Mouse (Mus musculus): ENCODE measurements around the gene Nedd8.

Gene Nedd8

GRCm38 (mm10) chr14:55671833-55672740 lies at the start of gene Nedd8, which contains the start of gene Gmpr2:
TSS of gene Nedd8 (minus strand) at chr14:55672124.
TSS of gene Gmpr2 (plus strand) at chr14:55671941.
- peak; percentile 87 to 93 for DNase-seq (ENCODE audit: low spot score in 2 of 2)

- DNase-seq (ENCODE audit: low spot score in 2 of 2) = no peak
These were observed 49.2 kb upstream of the Nedd8 start for GRCm38 (mm10) chr14:55721076-55721475.

DNA sequence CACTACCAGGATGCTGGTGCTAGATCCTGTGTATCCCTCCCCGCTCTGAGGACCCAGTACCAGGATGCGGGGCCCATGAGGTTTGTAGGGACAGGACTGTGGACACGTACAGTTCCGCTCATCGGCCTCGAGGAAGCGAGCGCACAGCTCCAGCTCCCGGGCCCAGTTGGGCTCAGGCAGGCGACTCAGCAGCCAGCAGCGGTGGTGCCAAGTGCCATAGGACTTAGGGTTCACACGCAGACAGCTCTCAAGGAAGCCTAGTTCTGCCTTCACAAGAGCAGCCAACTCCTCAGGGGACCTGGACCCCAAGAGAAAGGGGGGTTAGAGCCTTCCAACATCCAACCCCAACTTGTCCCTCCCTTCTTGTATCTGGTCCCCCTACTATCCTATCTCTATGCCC lies 48.7 kb upstream of the Nedd8 start:
- no peak for DNase-seq (ENCODE audit: low spot score in 2 of 2)

- no peak for DNase-seq (ENCODE audit: low spot score in 2 of 2)
These were observed 47.8 kb upstream of the Nedd8 start for GRCm38 (mm10) chr14:55719737-55720136.

GRCm38 (mm10) chr14:55716884-55717283 lies 45.0 kb upstream of the Nedd8 start:
- DNase-seq (ENCODE audit: low spot score in 2 of 2) = no peak

GRCm38 (mm10) chr14:55716271-55716670 lies 44.3 kb upstream of the Nedd8 start:
- no peak for DNase-seq (ENCODE audit: low spot score in 2 of 2)

DNA sequence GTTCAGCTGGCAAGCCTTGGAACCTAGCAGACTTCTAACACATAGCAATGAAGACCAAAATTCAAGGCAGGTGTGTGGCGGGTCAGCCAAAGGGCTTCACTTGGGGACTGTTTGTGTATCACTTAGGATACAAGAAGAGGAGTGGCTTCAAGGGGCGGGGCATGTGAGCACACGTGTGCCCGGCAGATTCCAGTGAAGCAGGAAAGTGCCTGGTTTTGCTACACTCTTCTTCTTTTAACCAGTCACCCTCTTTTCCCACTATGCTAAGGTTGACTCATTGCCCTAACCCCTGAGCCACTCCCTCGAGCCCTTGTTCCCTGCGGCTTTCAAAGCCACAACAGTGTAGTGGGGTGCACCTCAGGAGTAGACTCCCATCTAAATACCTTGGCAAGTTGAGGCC lies 43.0 kb upstream of the Nedd8 start:
- DNase-seq (ENCODE audit: low spot score in 2 of 2) = no peak

GRCm38 (mm10) chr14:55713729-55714122 lies 41.8 kb upstream of the Nedd8 start, which contains the start of gene Tgm1:
TSS of gene Tgm1 (minus strand) at chr14:55713926.
- no peak for DNase-seq (ENCODE audit: low spot score in 2 of 2)

DNA sequence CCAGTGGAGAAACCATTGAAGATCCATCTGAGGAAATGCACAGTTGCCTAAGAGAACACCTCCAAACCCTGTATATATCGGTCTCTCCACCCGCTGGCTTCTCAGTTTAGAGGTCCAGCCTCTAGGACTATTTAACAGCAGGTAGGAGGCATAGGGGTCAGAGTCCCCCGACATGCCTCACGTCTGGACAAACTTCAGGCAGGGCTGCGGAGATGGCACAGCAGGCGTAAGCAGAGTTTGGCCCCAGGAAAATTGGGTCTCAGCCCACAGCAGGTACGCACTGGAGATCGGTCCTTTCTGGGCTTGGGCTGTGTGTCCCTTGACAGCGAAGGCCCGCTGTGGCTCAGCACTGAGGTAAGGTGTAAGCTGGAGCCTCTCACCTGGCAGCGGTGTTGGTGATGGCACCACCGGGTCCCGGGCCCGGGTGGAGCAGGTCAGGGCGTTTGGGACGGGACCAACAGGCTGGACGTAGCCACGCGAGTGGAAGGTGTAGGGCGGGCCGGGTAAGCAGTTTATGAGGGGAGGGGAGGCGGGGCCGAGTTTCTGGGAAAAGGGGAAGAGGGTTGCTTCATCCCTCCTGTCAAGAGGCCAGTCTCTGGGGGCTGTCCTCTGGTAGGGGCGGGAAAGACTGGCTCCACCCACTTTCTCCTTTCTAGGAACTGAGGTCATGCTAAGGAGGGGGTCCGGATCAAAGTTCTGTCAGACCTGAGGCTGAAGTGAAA lies 41.2 kb upstream of the Nedd8 start:
- no peak for DNase-seq (ENCODE audit: low spot score in 2 of 2)

GRCm38 (mm10) chr14:55711786-55712185 lies 39.9 kb upstream of the Nedd8 start:
- DNase-seq (ENCODE audit: low spot score in 2 of 2) = no peak

DNA sequence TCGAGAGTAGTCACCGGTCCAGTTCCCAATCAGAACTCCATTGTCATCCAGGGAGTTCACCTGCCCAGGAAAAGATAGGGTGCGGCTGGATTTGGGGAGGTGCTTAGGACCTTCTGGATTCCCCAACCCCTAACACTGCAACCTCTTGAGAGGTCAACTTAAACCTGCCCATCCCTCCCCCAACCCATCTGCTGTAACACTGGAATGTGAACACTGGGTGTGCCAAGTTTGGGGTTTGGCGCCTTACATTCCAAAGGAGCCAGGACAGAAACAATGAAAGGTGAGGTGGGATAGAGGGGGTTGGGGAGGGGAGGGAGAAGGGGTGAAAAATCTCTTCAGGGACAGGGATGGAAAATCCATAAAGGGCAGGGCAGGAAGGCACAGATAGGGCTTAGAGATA lies 37.6 kb upstream of the Nedd8 start:
- no peak for DNase-seq (ENCODE audit: low spot score in 2 of 2)

- no peak for DNase-seq (ENCODE audit: low spot score in 2 of 2)
These were observed 35.5 kb upstream of the Nedd8 start for GRCm38 (mm10) chr14:55707397-55707796.

- DNase-seq (ENCODE audit: low spot score in 2 of 2) = no peak
These were observed 34.2 kb upstream of the Nedd8 start for GRCm38 (mm10) chr14:55706051-55706600.

GRCm38 (mm10) chr14:55702761-55703160 lies 30.8 kb upstream of the Nedd8 start:
- no peak for DNase-seq (ENCODE audit: low spot score in 2 of 2)

DNA sequence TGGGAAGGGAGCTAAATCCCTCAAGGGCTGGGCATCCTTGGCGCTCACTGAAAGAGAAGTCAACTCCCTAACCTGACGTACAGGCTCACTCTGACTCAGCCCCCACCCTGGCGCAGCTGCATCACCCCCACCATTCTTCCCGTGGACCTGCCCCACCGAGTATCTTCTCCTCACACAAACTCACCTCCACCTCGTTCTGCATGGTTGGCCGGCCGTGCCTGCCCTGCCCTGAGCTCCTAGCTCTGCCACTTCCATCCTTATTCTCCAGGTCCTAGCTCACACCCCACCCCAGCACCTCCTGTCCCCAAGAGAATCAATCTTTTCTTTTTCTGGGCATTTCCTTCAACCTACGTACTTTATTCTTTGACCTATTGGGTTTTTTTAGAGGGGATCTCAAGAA lies 29.2 kb upstream of the Nedd8 start:
- DNase-seq (ENCODE audit: low spot score in 2 of 2) = no peak

GRCm38 (mm10) chr14:55697226-55697625 lies 25.3 kb upstream of the Nedd8 start:
- no peak for DNase-seq (ENCODE audit: low spot score in 2 of 2)

DNA sequence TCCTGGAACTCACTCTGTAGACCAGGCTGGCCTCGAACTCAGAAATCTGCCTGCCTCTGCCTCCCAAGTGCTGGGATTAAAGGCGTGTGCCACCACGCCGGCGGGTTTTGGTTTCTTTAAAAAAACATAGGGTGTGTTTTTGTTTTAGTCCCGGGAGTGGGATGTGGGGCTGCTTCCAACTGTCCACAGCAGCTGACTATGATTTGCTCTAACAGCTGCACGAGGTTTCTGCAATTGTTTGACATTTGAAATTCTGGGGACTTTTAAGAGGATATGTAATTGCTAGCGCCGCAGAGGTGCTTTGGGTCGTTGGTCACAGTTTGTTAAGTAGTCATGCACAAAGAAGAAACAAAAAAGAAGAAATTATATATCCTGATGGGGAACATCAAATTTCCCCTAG lies 17.5 kb upstream of the Nedd8 start:
- DNase-seq (ENCODE audit: low spot score in 2 of 2) = no peak

- DNase-seq (ENCODE audit: low spot score in 2 of 2) = no peak
These were observed 10.2 kb upstream of the Nedd8 start for GRCm38 (mm10) chr14:55682118-55682493.

DNA sequence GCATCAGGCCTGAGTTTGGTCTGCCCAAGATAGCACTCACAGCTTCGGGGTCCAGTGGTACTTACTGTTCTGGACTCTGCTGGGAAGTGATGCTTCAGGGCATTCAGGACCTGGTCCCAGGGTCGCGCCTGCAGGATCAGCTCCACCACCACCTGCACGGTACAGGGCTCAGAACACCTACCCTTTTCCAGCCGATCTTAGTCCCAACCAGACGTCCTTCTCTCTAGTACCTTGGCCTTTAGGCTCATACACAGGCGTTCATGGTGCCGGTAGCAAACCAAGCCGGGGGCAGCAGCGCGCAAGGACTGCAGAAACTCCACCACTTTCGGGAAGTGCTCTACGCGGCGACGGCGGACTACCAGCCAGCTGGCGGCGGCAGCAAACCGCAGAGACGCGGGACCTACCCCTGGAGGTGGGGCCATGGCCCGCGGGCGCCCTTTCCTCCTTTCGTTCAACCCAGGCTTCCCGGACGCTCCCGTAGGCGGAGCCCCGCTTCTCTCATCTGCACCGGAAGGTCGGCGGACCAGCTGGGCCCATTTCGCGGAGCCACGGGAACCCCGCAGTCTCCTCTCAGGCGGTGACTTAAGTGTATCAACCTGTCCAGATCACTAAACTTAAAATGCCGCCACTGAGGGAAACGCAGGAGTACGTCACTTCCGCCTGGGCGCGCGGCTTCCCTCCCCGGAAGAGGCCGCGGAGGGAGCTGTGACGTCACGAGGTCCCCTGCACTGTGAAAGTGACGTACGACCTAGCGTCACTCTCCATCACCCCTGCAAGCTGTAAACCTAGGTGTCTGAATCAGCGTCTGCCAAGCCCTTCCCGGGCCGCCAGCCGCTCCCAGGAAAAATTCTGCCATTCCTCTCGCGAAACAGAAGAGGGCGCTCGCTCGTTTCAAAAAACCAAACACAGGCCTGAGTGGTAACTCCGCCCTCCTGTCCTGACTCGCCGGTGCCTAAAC lies 9.5 kb upstream of the Nedd8 start, which contains the start of gene Tinf2:
Tinf2 (minus strand) TSS at position 661 of the 958 bp plus-strand sequence.
- DNase-seq (ENCODE audit: low spot score in 2 of 2) = peak; percentile 96

GRCm38 (mm10) chr14:55677615-55678014 lies 5.7 kb upstream of the Nedd8 start:
- DNase-seq (ENCODE audit: low spot score in 2 of 2) = no peak

GRCm38 (mm10) chr14:55672741-55673060 lies 777 bp upstream of the Nedd8 start:
- no peak for DNase-seq (ENCODE audit: low spot score in 2 of 2)

- DNase-seq (ENCODE audit: low spot score in 2 of 2) = no peak
These were observed 465 bp downstream of the Nedd8 start for GRCm38 (mm10) chr14:55671486-55671832.
